In genomic region chr6:129558946-129559640, GRCm38 (mm10) we compare ENCODE assay signal across 8 mouse cellular contexts. TPM values are rescaled to one million over a fixed set of nuclear protein-coding genes. Genes with fewer than 3 reads are reported as not detected.
DNase-seq lines count a peak whose midpoint lies in the region; ATAC-seq and TF ChIP-seq lines count a peak whose summit lies in the region.

No protein-coding gene starts in this region.

- 0 out of 2 replicates have a peak, but pooled peaks have one; percentile 41 for TF ChIP-seq EP300 in heart, adult 2 months (IDR thresholded peaks at IDR 0.05; ENCODE audit: insufficient read depth, low read depth, low read length)
- TF ChIP-seq EP300 in liver, embryonic 14.5 days (IDR thresholded peaks at IDR 0.05; ENCODE audit: low read depth), result no peak

- 13% methylated on average over 12 of the region's 12 CpGs for WGBS in heart, adult 2 months
- 10% methylated on average over 12 of the region's 12 CpGs for WGBS in liver, embryonic 14.5 days (ENCODE audit: insufficient replicate concordance)

- no peak overlapping the region for H3K27ac ChIP-seq in heart, adult 2 months
- H3K27ac ChIP-seq in liver, embryonic 14.5 days, result no peak overlapping the region
- no peak overlapping the region; the same call in 1 of the 2 replicates for H3K27ac ChIP-seq in testis, adult 2 months (ENCODE audit: control insufficient read depth, insufficient read depth, low read depth, low read length)

- no peaks in the 10 kb centered on the region for H3K79me2 ChIP-seq in heart, adult 2 months (replicated peaks; ENCODE audit: control insufficient read depth, insufficient read depth, low read length)

- peak; percentile 87 for TF ChIP-seq CTCF in heart, adult 2 months (IDR thresholded peaks at IDR 0.05)
- TF ChIP-seq CTCF in liver, embryonic 14.5 days (IDR thresholded peaks at IDR 0.05; ENCODE audit: low read depth), result peak; percentile 95
- peak; percentile 84; the same call in 1 of the 2 replicates for TF ChIP-seq CTCF in testis, adult 2 months (IDR thresholded peaks at IDR 0.05; ENCODE audit: control insufficient read depth, insufficient read depth, insufficient replicate concordance, low read depth, low read length)

- H3K27me3 ChIP-seq in heart, adult 2 months (ENCODE audit: control insufficient read depth, insufficient read depth, low read length), result no peaks in the 10 kb centered on the region
- H3K27me3 ChIP-seq in liver, embryonic 14.5 days (ENCODE audit: control insufficient read depth, insufficient read depth, low read length), result no peaks in the 10 kb centered on the region
- H3K27me3 ChIP-seq in testis, adult 2 months (ENCODE audit: control insufficient read depth, insufficient read depth, low read length), result no peaks in the 10 kb centered on the region

- H3K4me1 ChIP-seq in heart, adult 2 months (ENCODE audit: control insufficient read depth, insufficient read depth, low read length), result no peaks in the 10 kb centered on the region
- peaks cover 4 to 13% of the 10 kb centered on the region in 2 experiments; a peak in 3 of 4 replicates for H3K4me1 ChIP-seq in liver, embryonic 14.5 days (replicated peaks; ENCODE audit: control insufficient read depth in 2 of 2, insufficient read depth in 2 of 2, low read length in 1 of 2)
- no peaks in the 10 kb centered on the region for H3K4me1 ChIP-seq in testis, adult 2 months (ENCODE audit: control insufficient read depth, insufficient read depth, low read length)

- H3K9ac ChIP-seq in heart, adult 2 months (ENCODE audit: low read depth, low read length), result no peak overlapping the region
- H3K9ac ChIP-seq in liver, embryonic 14.5 days (replicated peaks), result no peak overlapping the region

- intact Hi-C loops in heart, adult 2 months (cut with DNase I), result loop anchor here (1.0 to 2.0 kb wide), 2 partner anchors 40 to 166 kb away; no protein-coding TSS in a partner anchor

- no peak for TF ChIP-seq POLR2A in heart, adult 2 months (IDR thresholded peaks at IDR 0.05; ENCODE audit: insufficient read depth, low read depth, low read length)
- no peak for TF ChIP-seq POLR2A in testis, adult 2 months (IDR thresholded peaks at IDR 0.05; ENCODE audit: control insufficient read depth, low read depth, low read length)

- no peaks in the 10 kb centered on the region for H3K9me3 ChIP-seq in liver, embryonic 14.5 days (ENCODE audit: control insufficient read depth, low read length)

- peak; percentile 54 for ATAC-seq in liver, embryonic 14.5 days (ENCODE audit: insufficient read depth)

- peak; percentile 54 for DNase-seq in CD4-positive helper T cell, adult 2 months (ENCODE audit: low read depth, low spot score)
- DNase-seq in adrenal gland, adult 2 months, result peak; percentile 60
- peak; percentile 71 for DNase-seq in embryo, embryonic 9.5 days (ENCODE audit: extremely low spot score)
- DNase-seq in heart, adult 2 months, result peak; percentile 43 to 73
- DNase-seq in kidney, adult 9 months, result peak; percentile 75
- peak; percentile 30 to 58 (median 37) for DNase-seq in liver, embryonic 14.5 days (ENCODE audit: low read depth in 3 of 3, low spot score in 3 of 3)
- peak; percentile 75 for DNase-seq in neural tube, embryonic 10.5 days (ENCODE audit: extremely low spot score, low spot score)

- H3K36me3 ChIP-seq in heart, adult 2 months (ENCODE audit: control insufficient read depth, insufficient read depth, low read length), result no peaks in the 10 kb centered on the region
- H3K36me3 ChIP-seq in liver, embryonic 14.5 days (replicated peaks; ENCODE audit: control insufficient read depth, insufficient read depth, low read depth), result no peaks in the 10 kb centered on the region
- no peaks in the 10 kb centered on the region for H3K36me3 ChIP-seq in testis, adult 2 months (ENCODE audit: control insufficient read depth, insufficient read depth, low read length)

- no peak overlapping the region for H3K4me2 ChIP-seq in liver, embryonic 14.5 days (ENCODE audit: low read depth)

- H3K4me3 ChIP-seq in heart, adult 2 months, result no peak overlapping the region
- no peak overlapping the region for H3K4me3 ChIP-seq in liver, embryonic 14.5 days (ENCODE audit: insufficient read depth in 1 of 2, low read depth in 2 of 2, low read length in 2 of 2)
- H3K4me3 ChIP-seq in testis, adult 2 months (ENCODE audit: control insufficient read depth, low read depth, low read length), result no peak overlapping the region

RNA-seq across cellular contexts. Expression of gene Klre1, which starts 18.6 kb away (rescaled TPM):
- under 1 TPM; 0.24 to 0.26 TPM for total RNA-seq in adrenal gland, adult 2 months (2021)
- 0.07 TPM in 1 of 2 replicates, not detected in the other for polyA plus RNA-seq in adrenal gland, adult 2 months (2012; rRNA removed)
- total RNA-seq in heart, adult 2 months (2021), result under 1 TPM in 1 of 2 experiments, not detected in 1; 0.14 TPM
- 0.15 and 0.33 TPM in 2 replicates for polyA plus RNA-seq in heart, adult 2 months (2012; rRNA removed)
- polyA plus RNA-seq in liver, embryonic 14.5 days (2012; rRNA removed), result 0.03 TPM in 1 of 2 replicates, not detected in the other
- polyA plus RNA-seq in liver, embryonic 14.5 days (2014; fragmentation: Nextera tagmentation; extraction: Ambion mirVana), result not detected in 2 replicates
- 0.14 TPM in 2 replicates for polyA plus RNA-seq in testis, adult 2 months (2012; rRNA removed)

RNA-seq across cellular contexts. Expression of gene Gabarapl1, which starts 26.1 kb away (rescaled TPM):
- total RNA-seq in adrenal gland, adult 2 months (2021), result 100 to 1,000 TPM; 258 to 360 TPM
- 86.4 and 101 TPM in 2 replicates for polyA plus RNA-seq in adrenal gland, adult 2 months (2012; rRNA removed)
- 100 to 1,000 TPM; 118 to 166 TPM for total RNA-seq in heart, adult 2 months (2021)
- 63.7 and 73.3 TPM in 2 replicates for polyA plus RNA-seq in heart, adult 2 months (2012; rRNA removed)
- 15.1 and 19.2 TPM in 2 replicates for polyA plus RNA-seq in liver, embryonic 14.5 days (2012; rRNA removed)
- 8.2 and 9.1 TPM in 2 replicates for polyA plus RNA-seq in liver, embryonic 14.5 days (2014; fragmentation: Nextera tagmentation; extraction: Ambion mirVana)
- 279 and 296 TPM in 2 replicates for polyA plus RNA-seq in testis, adult 2 months (2012; rRNA removed)

RNA-seq across cellular contexts. Expression of gene Klrd1, which starts 32.5 kb away (rescaled TPM):
- under 1 TPM in 1 of 2 experiments, not detected in 1; 0.79 TPM for total RNA-seq in adrenal gland, adult 2 months (2021)
- polyA plus RNA-seq in adrenal gland, adult 2 months (2012; rRNA removed), result 0.11 TPM in 1 of 2 replicates, not detected in the other
- under 1 TPM in 1 of 2 experiments, not detected in 1; 0.48 TPM for total RNA-seq in heart, adult 2 months (2021)
- polyA plus RNA-seq in heart, adult 2 months (2012; rRNA removed), result 0.64 TPM in 1 of 2 replicates, not detected in the other
- 0.19 and 0.23 TPM in 2 replicates for polyA plus RNA-seq in liver, embryonic 14.5 days (2012; rRNA removed)
- 0.37 and 0.50 TPM in 2 replicates for polyA plus RNA-seq in liver, embryonic 14.5 days (2014; fragmentation: Nextera tagmentation; extraction: Ambion mirVana)
- not detected in 2 replicates for polyA plus RNA-seq in testis, adult 2 months (2012; rRNA removed)

RNA-seq across cellular contexts. Expression of gene Tmem52b, which starts 46.7 kb away (rescaled TPM):
- total RNA-seq in adrenal gland, adult 2 months (2021), result not detected
- polyA plus RNA-seq in adrenal gland, adult 2 months (2012; rRNA removed), result not detected in 2 replicates
- not detected for total RNA-seq in heart, adult 2 months (2021)
- not detected in 2 replicates for polyA plus RNA-seq in heart, adult 2 months (2012; rRNA removed)
- 0.01 TPM in 1 of 2 replicates, not detected in the other for polyA plus RNA-seq in liver, embryonic 14.5 days (2012; rRNA removed)
- not detected in 2 replicates for polyA plus RNA-seq in liver, embryonic 14.5 days (2014; fragmentation: Nextera tagmentation; extraction: Ambion mirVana)
- polyA plus RNA-seq in testis, adult 2 months (2012; rRNA removed), result not detected in 2 replicates

RNA-seq across cellular contexts. Expression of gene Olr1, which starts 52.1 kb away (rescaled TPM):
- total RNA-seq in adrenal gland, adult 2 months (2021), result under 1 TPM; 0.07 to 0.26 TPM
- not detected in 2 replicates for polyA plus RNA-seq in adrenal gland, adult 2 months (2012; rRNA removed)
- total RNA-seq in heart, adult 2 months (2021), result under 1 TPM; 0.07 to 0.21 TPM
- 0.06 TPM in 2 replicates for polyA plus RNA-seq in heart, adult 2 months (2012; rRNA removed)
- 0.64 and 0.83 TPM in 2 replicates for polyA plus RNA-seq in liver, embryonic 14.5 days (2012; rRNA removed)
- polyA plus RNA-seq in liver, embryonic 14.5 days (2014; fragmentation: Nextera tagmentation; extraction: Ambion mirVana), result 0.57 and 0.81 TPM in 2 replicates
- polyA plus RNA-seq in testis, adult 2 months (2012; rRNA removed), result 0.06 and 0.12 TPM in 2 replicates
